Comparison of ENCODE assay signal across 8 mouse cellular contexts in genomic region chr7:104352717-104353599, GRCm38 (mm10). TPM values are rescaled to one million over a fixed set of nuclear protein-coding genes. Genes with fewer than 3 reads are reported as not detected.
DNase-seq lines count a peak whose midpoint lies in the region; ATAC-seq and TF ChIP-seq lines count a peak whose summit lies in the region.

Trim12c (minus strand) TSS chr7:104353362.

- H3K27ac ChIP-seq in gastrocnemius, adult 2 months, result peak within 1 kb of the TSS; percentile 80
- H3K27ac ChIP-seq in hindbrain, embryonic 16.5 days (ENCODE audit: low read depth, low read length), result no peak within 1 kb of the TSS
- peak within 1 kb of the TSS; percentile 62 for H3K27ac ChIP-seq in limb, embryonic 10.5 days
- no peak within 1 kb of the TSS for H3K27ac ChIP-seq in midbrain, embryonic 11.5 days (ENCODE audit: low read depth, low read length)
- H3K27ac ChIP-seq in spleen, adult 2 months (ENCODE audit: insufficient read depth, low read length), result peak within 1 kb of the TSS; percentile 80

- peak; percentile 91 for DNase-seq in MEL-GATA-1-ER (ENCODE audit: extremely low read depth, low read depth)
- peak; percentile 64 for DNase-seq in c-Kit-positive CD71-negative TER-119-negative erythroid progenitor cells, embryonic 14.5 days (ENCODE audit: low read depth)
- peak; percentile 74 for DNase-seq in gastrocnemius, adult 2 months
- DNase-seq in limb, embryonic 10.5 days (ENCODE audit: low spot score), result peak; percentile 71
- DNase-seq in midbrain, embryonic 11.5 days (ENCODE audit: low spot score, missing footprints), result peak; percentile 87
- peak; percentile 75 to 87 for DNase-seq in spleen, adult 2 months (ENCODE audit: low read depth in 1 of 2, low spot score in 2 of 2)
- DNase-seq in cerebellum, adult 8-10 months, result no peak

- intact Hi-C loops in gastrocnemius, adult 2 months (cut with DNase I), result no loop called here

- no peak within 1 kb of the TSS for H3K9ac ChIP-seq in hindbrain, embryonic 16.5 days (ENCODE audit: low read depth, low read length)
- H3K9ac ChIP-seq in midbrain, embryonic 11.5 days (ENCODE audit: low read length), result peak within 1 kb of the TSS; percentile 36; the same call in 1 of the 2 replicates

- 11% methylated on average over 14 of the region's 14 CpGs for WGBS in hindbrain, embryonic 16.5 days
- WGBS in limb, embryonic 10.5 days, result 6% methylated on average over 14 of the region's 14 CpGs
- 9% methylated on average over 14 of the region's 14 CpGs for WGBS in midbrain, embryonic 11.5 days
- WGBS in spleen, adult 2 months, result 1% methylated on average over 14 of the region's 14 CpGs

- H3K36me3 ChIP-seq in hindbrain, embryonic 16.5 days (ENCODE audit: control insufficient read depth, insufficient read depth, low read length), result no peaks in the 10 kb centered on the region
- no peaks in the 10 kb centered on the region for H3K36me3 ChIP-seq in limb, embryonic 10.5 days
- H3K36me3 ChIP-seq in midbrain, embryonic 11.5 days (ENCODE audit: control insufficient read depth, insufficient read depth, low read length), result no peaks in the 10 kb centered on the region
- no peaks in the 10 kb centered on the region; the same call in 1 of the 2 replicates for H3K36me3 ChIP-seq in spleen, adult 2 months (ENCODE audit: control insufficient read depth, insufficient read depth, low read length)

- peak; percentile 98 for ATAC-seq in hindbrain, embryonic 16.5 days
- ATAC-seq in midbrain, embryonic 11.5 days (ENCODE audit: low FRiP score), result peak; percentile 93

- no peak for TF ChIP-seq CTCF in gastrocnemius, adult 2 months (IDR thresholded peaks at IDR 0.05)
- TF ChIP-seq CTCF in spleen, adult 2 months (IDR thresholded peaks at IDR 0.05; ENCODE audit: extremely low read depth, insufficient read depth, insufficient read length, insufficient replicate concordance), result no peak

- H3K4me3 ChIP-seq in gastrocnemius, adult 2 months, result peak within 1 kb of the TSS; percentile 76
- H3K4me3 ChIP-seq in hindbrain, embryonic 16.5 days (ENCODE audit: low read length), result peak within 1 kb of the TSS; percentile 35
- H3K4me3 ChIP-seq in limb, embryonic 10.5 days, result peak within 1 kb of the TSS; percentile 46
- H3K4me3 ChIP-seq in midbrain, embryonic 11.5 days (ENCODE audit: low read depth, low read length), result peak within 1 kb of the TSS; percentile 23
- H3K4me3 ChIP-seq in spleen, adult 2 months (ENCODE audit: extremely low read depth, insufficient read depth, insufficient read length), result peak within 1 kb of the TSS; percentile 52

- H3K4me1 ChIP-seq in hindbrain, embryonic 16.5 days (ENCODE audit: control insufficient read depth, insufficient read depth, low read depth, low read length), result no peaks in the 10 kb centered on the region
- H3K4me1 ChIP-seq in limb, embryonic 10.5 days, result no peaks in the 10 kb centered on the region
- no peaks in the 10 kb centered on the region for H3K4me1 ChIP-seq in midbrain, embryonic 11.5 days (ENCODE audit: control insufficient read depth, insufficient read depth, low read length)
- H3K4me1 ChIP-seq in spleen, adult 2 months (ENCODE audit: control insufficient read depth, insufficient read depth, insufficient read length), result peaks cover 2% of the 10 kb centered on the region

- no peaks in the 10 kb centered on the region for H3K27me3 ChIP-seq in hindbrain, embryonic 16.5 days (replicated peaks; ENCODE audit: control insufficient read depth, insufficient read depth, low read length)
- no peaks in the 10 kb centered on the region for H3K27me3 ChIP-seq in limb, embryonic 10.5 days (ENCODE audit: low read depth, poor library complexity, severe bottlenecking)
- H3K27me3 ChIP-seq in midbrain, embryonic 11.5 days (ENCODE audit: control insufficient read depth, insufficient read depth, low read length), result no peaks in the 10 kb centered on the region
- no peaks in the 10 kb centered on the region for H3K27me3 ChIP-seq in spleen, adult 2 months (ENCODE audit: control insufficient read depth, insufficient read depth, low read length)

- no peak; the same call in 1 of the 2 replicates for TF ChIP-seq POLR2A in spleen, adult 2 months (IDR thresholded peaks at IDR 0.05; ENCODE audit: low read depth, low read length)

- no peaks in the 10 kb centered on the region for H3K9me3 ChIP-seq in hindbrain, embryonic 16.5 days (ENCODE audit: control insufficient read depth, low read length)
- no peaks in the 10 kb centered on the region for H3K9me3 ChIP-seq in limb, embryonic 10.5 days (replicated peaks)
- H3K9me3 ChIP-seq in midbrain, embryonic 11.5 days (ENCODE audit: control insufficient read depth, low read length), result no peaks in the 10 kb centered on the region

- H3K4me2 ChIP-seq in hindbrain, embryonic 16.5 days (ENCODE audit: low read length), result peak within 1 kb of the TSS; percentile 47
- peak within 1 kb of the TSS; percentile 39; the same call in 1 of the 2 replicates for H3K4me2 ChIP-seq in midbrain, embryonic 11.5 days

RNA-seq across cellular contexts. Expression of gene Trim12c, which starts in this region (rescaled TPM):
- total RNA-seq in gastrocnemius, adult 2 months (2021), result 1 to 10 TPM; 2.1 to 2.5 TPM
- 1.2 and 1.4 TPM in 2 replicates for polyA plus RNA-seq in hindbrain, embryonic 16.5 days (2015; fragmentation: Nextera tagmentation; extraction: Ambion mirVana)
- 0.79 and 1.1 TPM in 2 replicates for polyA plus RNA-seq in limb, embryonic 10.5 days (2016; fragmentation: Nextera tagmentation; extraction: Ambion mirVana)
- 0.30 and 0.65 TPM in 2 replicates for polyA plus RNA-seq in midbrain, embryonic 11.5 days (2014; fragmentation: Nextera tagmentation; extraction: Ambion mirVana)
- 4.9 and 5.0 TPM in 2 replicates for polyA plus RNA-seq in spleen, adult 2 months (2012; rRNA removed)

Comparison
In these comparisons a context has a peak if more than half of its experiments do, and no peak if none do; other contexts are left out.
1. Peak in DNase-seq, ATAC-seq, H3K4me3 ChIP-seq, H3K9ac ChIP-seq and H3K4me2 ChIP-seq in midbrain, embryonic 11.5 days; RNA of the gene not detected or under 1 TPM.
2. H3K27ac ChIP-seq: peak in gastrocnemius, adult 2 months (single experiment), limb, embryonic 10.5 days (single experiment) and spleen, adult 2 months (single experiment); none in hindbrain, embryonic 16.5 days (single experiment) and midbrain, embryonic 11.5 days (single experiment).
3. H3K4me3 ChIP-seq: peak in every context shown above with its lines; median percentile 76 in gastrocnemius, adult 2 months; 52 in spleen, adult 2 months; 46 in limb, embryonic 10.5 days; 35 in hindbrain, embryonic 16.5 days; 23 in midbrain, embryonic 11.5 days.